Mouse (Mus musculus) forebrain, postnatal 0 days (tissue): ENCODE measurements around the gene Serpinb2. TPM values are rescaled to one million over a fixed set of nuclear protein-coding genes. Genes with fewer than 3 reads are reported as not detected.

Experiments used
- ATAC-seq: fragments of 200-750 bp; cut with Nextera tagmentation; 2 replicates; pipeline ENCODE4 v1.8.0; 2017; ENCODE audit warnings: mild to moderate bottlenecking, moderate library complexity
- DNase-seq: peaks from one replicate; pipeline ENCODE4 v3.0.0-alpha.2; 2015
- H3K27ac ChIP-seq: fragments of 300-500 bp; sonication (generic); 2 replicates; pipeline ENCODE4 v1.5.1; 2014; ENCODE audit warnings: low read depth, mild to moderate bottlenecking, antibody characterized with exemption, low read length, moderate library complexity, mixed read lengths
- H3K27me3 ChIP-seq: fragments of 300-500 bp; sonication (generic); 2 replicates; pipeline ENCODE4 v1.6.1; 2014; ENCODE audit warnings: mild to moderate bottlenecking, low read length, mixed read lengths; ENCODE audit not compliant: insufficient read depth
- H3K36me3 ChIP-seq: fragments of 300-500 bp; sonication (generic); 2 replicates; pipeline ENCODE4 v1.6.1; 2014; ENCODE audit warnings: mild to moderate bottlenecking, moderate library complexity; ENCODE audit not compliant: insufficient read depth
- H3K4me1 ChIP-seq: fragments of 300-500 bp; sonication (generic); 2 replicates; pipeline ENCODE4 v1.6.1; 2014; ENCODE audit warnings: antibody characterized with exemption; ENCODE audit not compliant: insufficient read depth
- H3K4me2 ChIP-seq: fragments of 300-500 bp; sonication (generic); 2 replicates; pipeline ENCODE4 v1.6.1; 2014; ENCODE audit warnings: low read depth, mild to moderate bottlenecking, moderate library complexity
- H3K4me3 ChIP-seq: fragments of 300-500 bp; sonication (generic); 2 replicates; pipeline ENCODE4 v1.5.1; 2014; ENCODE audit warnings: low read depth, low read length, mixed read lengths
- H3K9ac ChIP-seq: fragments of 300-500 bp; sonication (generic); 2 replicates; pipeline ENCODE4 v1.6.1; 2014; ENCODE audit warnings: mild to moderate bottlenecking
- H3K9me3 ChIP-seq: fragments of 300-500 bp; sonication (generic); 2 replicates; pipeline ENCODE4 v1.6.1; 2016; ENCODE audit warnings: low read length
- CTCF ChIP-seq: sonication (generic); IDR thresholded peaks from 2 replicates; pipeline ENCODE4 v1.5.1; 2016; ENCODE audit warnings: antibody characterized with exemption, control low read depth, low read depth
- WGBS: fragments of 180-500 bp; shearing (Covaris S2); extraction: QIAGEN DNeasy Blood & Tissue Kit; methylation state at CpG from one replicate; pipeline ENCODE4 v1.1.7; 2014; 5-methylcytosine and 5-hydroxymethylcytosine counted together
- polyA plus RNA-seq: library from polyadenylated mRNA; unstranded; fragments of >200 nt; fragmentation: Nextera tagmentation; extraction: Ambion mirVana; gene quantifications from 2 replicates; pipeline ENCODE4 v1.2.1, GENCODE M21; 2015
- total RNA-seq: library from RNA; depleted of rRNA; stranded (reverse); fragments of >200 nt; gene quantifications from 2 replicates; pipeline ENCODE4 v1.2.3, GENCODE M21; 2014

Serpinb2 gene
- total and polyA plus RNA-seq, 2 experiments from 2014 or later, result 0.10 to 0.17 TPM

GRCm38 (mm10) chr1:107505898-107506562 is 5.2 kb upstream of the Serpinb2 start:
- Histone ChIP-seq H3K4me3 (no peak overlapping the region), H3K4me1 (no peaks in the 10 kb centered on the region), H3K36me3 (no peaks in the 10 kb centered on the region), H3K27me3 (no peaks in the 10 kb centered on the region), H3K4me2 (no peak overlapping the region), H3K27ac (no peak overlapping the region), H3K9me3 (no peaks in the 10 kb centered on the region), H3K9ac (no peak overlapping the region)
- no peak for ATAC-seq
- TF ChIP-seq CTCF, result no peak
- 88% methylated on average over 8 of the region's 8 CpGs for WGBS
- DNase-seq, result no peak

GRCm38 (mm10) chr1:107512194-107513138 is 1.2 kb downstream of the Serpinb2 start:
- ATAC-seq (no peak), DNase-seq (no peak)
- H3K9me3 ChIP-seq, result no peaks in the 10 kb centered on the region
- TF ChIP-seq CTCF, result no peak
- H3K36me3 ChIP-seq, result no peaks in the 10 kb centered on the region
- 34% methylated on average over 2 of the region's 2 CpGs for WGBS
- H3K9ac ChIP-seq, result no peak overlapping the region
- H3K4me1 ChIP-seq, result no peaks in the 10 kb centered on the region
- H3K4me2 ChIP-seq, result no peak overlapping the region
- H3K4me3 ChIP-seq, result no peak overlapping the region
- H3K27me3 ChIP-seq, result no peaks in the 10 kb centered on the region
- no peak overlapping the region for H3K27ac ChIP-seq

GRCm38 (mm10) chr1:107513530-107513929 is 2.3 kb downstream of the Serpinb2 start:
- Histone ChIP-seq H3K4me1 (no peaks in the 10 kb centered on the region), H3K4me3 (no peak overlapping the region), H3K27me3 (no peaks in the 10 kb centered on the region), H3K27ac (no peak overlapping the region), H3K9ac (no peak overlapping the region), H3K4me2 (no peak overlapping the region), H3K36me3 (no peaks in the 10 kb centered on the region), H3K9me3 (no peaks in the 10 kb centered on the region)
- ATAC-seq (no peak), DNase-seq (no peak)
- 88% methylated on average over 1 of the region's 1 CpGs for WGBS
- TF ChIP-seq CTCF, result no peak

GRCm38 (mm10) chr1:107515839-107516498 is 4.7 kb downstream of the Serpinb2 start:
- Histone ChIP-seq H3K4me2 (no peak overlapping the region), H3K9me3 (no peaks in the 10 kb centered on the region), H3K4me1 (no peaks in the 10 kb centered on the region), H3K4me3 (no peak overlapping the region), H3K9ac (no peak overlapping the region), H3K27me3 (no peaks in the 10 kb centered on the region), H3K27ac (no peak overlapping the region), H3K36me3 (no peaks in the 10 kb centered on the region)
- WGBS, result 65% methylated on average over 2 of the region's 2 CpGs
- no peak for TF ChIP-seq CTCF
- ATAC-seq (no peak), DNase-seq (no peak)

GRCm38 (mm10) chr1:107525592-107525991 is 14.4 kb downstream of the Serpinb2 start:
- Histone ChIP-seq H3K9me3 (no peaks in the 10 kb centered on the region), H3K4me1 (no peaks in the 10 kb centered on the region), H3K4me3 (no peak overlapping the region), H3K36me3 (no peaks in the 10 kb centered on the region), H3K4me2 (no peak overlapping the region), H3K9ac (no peak overlapping the region), H3K27me3 (no peaks in the 10 kb centered on the region), H3K27ac (no peak overlapping the region)
- ATAC-seq (no peak), DNase-seq (no peak)
- no peak for TF ChIP-seq CTCF
- WGBS, result 84% methylated on average over 4 of the region's 4 CpGs

GRCm38 (mm10) chr1:107528325-107529078 is 17.3 kb downstream of the Serpinb2 start:
- TF ChIP-seq CTCF, result no peak
- ATAC-seq (no peak), DNase-seq (no peak)
- Histone ChIP-seq H3K4me3 (no peak overlapping the region), H3K4me2 (no peak overlapping the region), H3K9me3 (no peaks in the 10 kb centered on the region), H3K36me3 (no peaks in the 10 kb centered on the region), H3K4me1 (no peaks in the 10 kb centered on the region), H3K27ac (no peak overlapping the region), H3K27me3 (no peaks in the 10 kb centered on the region), H3K9ac (no peak overlapping the region)
- 78% methylated on average over 3 of the region's 3 CpGs for WGBS
